Mouse (Mus musculus) liver, postnatal 0 days (tissue): ENCODE measurements around the gene Thbd.

Source experiments
- CTCF ChIP-seq: sonication (generic); IDR thresholded peaks from 2 replicates; pipeline ENCODE4 v1.5.1; 2016; ENCODE audit warnings: antibody characterized with exemption, low read depth
- EP300 ChIP-seq: IDR thresholded peaks from 2 replicates; pipeline ENCODE4 v1.6.1; 2016; ENCODE audit warnings: antibody characterized with exemption, low read depth, mild to moderate bottlenecking

- TF ChIP-seq CTCF (no peak), EP300 (no peak)
Observed at GRCm38 (mm10) chr2:148454014-148454542, 46.1 kb upstream of the Thbd start.
